Mouse (Mus musculus) macrophage (primary cell): Measurements from ENCODE around the gene Klf13. TPM values are rescaled to one million over a fixed set of nuclear protein-coding genes. Genes with fewer than 3 reads are reported as not detected.

Experiments used
- H3K27ac ChIP-seq: fragments of 350-480 bp; formaldehyde crosslinking; 2 replicates; pipeline ENCODE4 v1.9.0; 2021
- H3K36me3 ChIP-seq: fragments of 350-480 bp; formaldehyde crosslinking; 2 replicates; pipeline ENCODE4 v1.9.0; 2021; ENCODE audit errors: inconsistent target
- H3K4me3 ChIP-seq: fragments of 350-480 bp; formaldehyde crosslinking; 2 replicates; pipeline ENCODE4 v1.9.0; 2021; ENCODE audit errors: inconsistent target
- H3K79me2 ChIP-seq: fragments of 350-480 bp; formaldehyde crosslinking; 2 replicates; pipeline ENCODE4 v1.9.0; 2021; ENCODE audit errors: inconsistent target
- WGBS: methylation state at CpG from one replicate; pipeline ENCODE4 v1.1.7; 2026; ENCODE audit warnings: inconsistent platforms; ENCODE audit not compliant: missing documents; 5-methylcytosine and 5-hydroxymethylcytosine counted together
- polyA plus RNA-seq: library from polyadenylated mRNA; stranded (reverse); fragments of 250-400 nt; gene quantifications from 3 replicates; pipeline ENCODE4 v1.2.4, GENCODE M21; 2018; ENCODE audit warnings: inconsistent platforms
- total RNA-seq, 78 experiments: library from RNA; depleted of rRNA; stranded (reverse); fragments of 250-400 nt; gene quantifications; 1 replicate in 9 of 78; 2 replicates in 24 of 78; 3 replicates in 43 of 78; 4 replicates in 2 of 78; pipeline ENCODE4 v1.2.4; 2018; ENCODE audit warnings: inconsistent platforms in 56 of 78

The Klf13 gene
- total RNA-seq (2018; cell fraction: chromatin; rRNA removed), result 100 to 1,000 TPM in 19 of 26 experiments, 10 to 100 TPM in 7; 57.4 to 205 (median 131) TPM
- 10 to 100 TPM; 37.1 to 73.4 (median 56.6) TPM for total RNA-seq (2018; cell fraction: cytosol; rRNA removed)
- 100 to 1,000 TPM in 12 of 26 experiments, 10 to 100 TPM in 14; 55.9 to 254 (median 96.4) TPM for total RNA-seq (2018; cell fraction: nucleus; rRNA removed)
- polyA plus RNA-seq, result 20.8 to 38.0 TPM (median 22.5 TPM) in 3 replicates

GRCm38 (mm10) chr7:63938914-63939396 is at the start of gene Klf13:
TSS of gene Klf13 (minus strand) at chr7:63938915.
- under 1% methylated on average over 43 of the region's 50 CpGs for WGBS
- peak within 1 kb of the TSS; percentile 75 for H3K27ac ChIP-seq
- no peaks in the 10 kb centered on the region for H3K36me3 ChIP-seq
- peak within 1 kb of the TSS; percentile 42 for H3K4me3 ChIP-seq
- H3K79me2 ChIP-seq, result peaks cover 31% of the 10 kb centered on the region

- Histone ChIP-seq H3K79me2 (no peaks in the 10 kb centered on the region), H3K36me3 (no peaks in the 10 kb centered on the region), H3K27ac (no peak overlapping the region), H3K4me3 (no peak overlapping the region)
- 97% methylated on average over 2 of the region's 2 CpGs for WGBS
Measured at GRCm38 (mm10) chr7:63988391-63988790, 49.7 kb upstream of the Klf13 start.

- 90% methylated on average over 12 of the region's 12 CpGs for WGBS
- H3K27ac ChIP-seq, result no peak overlapping the region
Measured at GRCm38 (mm10) chr7:63986407-63987182, 47.9 kb upstream of the Klf13 start.

DNA sequence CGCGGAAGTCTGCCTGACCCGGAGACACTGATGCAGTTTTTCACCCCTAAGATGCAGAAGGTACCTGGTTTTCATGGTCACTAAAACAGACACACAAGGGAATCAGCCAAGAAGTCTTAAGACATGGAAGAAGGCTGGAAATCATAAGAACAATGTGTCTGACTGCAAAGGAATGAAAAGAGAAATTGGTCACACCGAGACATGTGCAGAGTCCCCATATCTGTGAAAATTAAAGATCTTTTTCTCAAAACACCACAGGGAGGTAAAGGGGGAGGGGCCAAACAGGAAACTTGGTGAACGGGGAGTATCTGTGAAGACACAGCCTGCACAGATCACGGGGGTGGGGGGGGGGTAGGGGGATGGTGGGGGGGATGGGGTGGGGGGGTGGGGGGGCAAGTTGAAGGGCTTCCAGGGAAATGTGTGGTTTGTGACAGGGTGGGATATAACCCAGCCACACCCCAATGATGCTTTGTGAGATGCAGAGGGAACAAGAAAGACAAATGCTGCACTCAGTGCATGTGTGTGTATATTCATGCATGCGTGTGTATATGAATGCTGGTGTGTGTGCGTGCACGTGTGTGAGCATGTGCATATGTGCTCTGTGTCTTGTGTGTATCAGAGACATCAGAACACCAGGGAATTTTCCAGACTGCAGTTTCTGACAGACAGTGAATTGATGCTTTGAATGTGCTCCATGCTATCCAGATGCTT is 47.1 kb upstream of the Klf13 start:
- Histone ChIP-seq H3K79me2 (no peaks in the 10 kb centered on the region), H3K27ac (no peak overlapping the region), H3K4me3 (no peak overlapping the region), H3K36me3 (no peaks in the 10 kb centered on the region)
- WGBS, result 92% methylated on average over 7 of the region's 9 CpGs

More at GRCm38 (mm10) chr7:63986407-63987182, 47.9 kb upstream of the Klf13 start:
- no peaks in the 10 kb centered on the region for H3K36me3 ChIP-seq
- no peak overlapping the region for H3K4me3 ChIP-seq
- no peaks in the 10 kb centered on the region for H3K79me2 ChIP-seq

DNA sequence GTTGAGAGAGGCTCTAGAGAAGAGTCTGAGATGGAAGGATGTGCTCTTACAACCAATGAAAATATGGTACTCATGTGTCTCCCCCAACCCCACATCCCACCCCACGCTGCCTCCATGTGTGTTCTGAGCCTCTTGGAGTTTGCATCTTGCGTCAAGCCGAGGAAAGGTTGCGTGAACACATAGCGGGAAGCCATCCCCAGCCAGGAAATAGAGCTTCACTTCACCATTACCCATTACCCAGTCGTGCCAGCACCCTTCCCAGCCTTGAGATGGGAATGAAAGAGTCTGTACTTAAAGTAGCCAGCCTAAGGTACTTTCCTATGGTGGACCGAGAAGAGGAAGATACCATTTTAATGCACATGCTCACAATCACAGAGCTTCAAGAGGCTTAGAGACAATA is 46.6 kb upstream of the Klf13 start:
- Histone ChIP-seq H3K4me3 (no peak overlapping the region), H3K27ac (no peak overlapping the region), H3K36me3 (no peaks in the 10 kb centered on the region), H3K79me2 (no peaks in the 10 kb centered on the region)
- 82% methylated on average over 7 of the region's 7 CpGs for WGBS

- H3K27ac ChIP-seq, result no peak overlapping the region
- H3K36me3 ChIP-seq, result no peaks in the 10 kb centered on the region
- no peak overlapping the region for H3K4me3 ChIP-seq
- WGBS, result 21% methylated on average over 2 of the region's 2 CpGs
- no peaks in the 10 kb centered on the region for H3K79me2 ChIP-seq
Measured at GRCm38 (mm10) chr7:63984329-63984728, 45.6 kb upstream of the Klf13 start.

DNA sequence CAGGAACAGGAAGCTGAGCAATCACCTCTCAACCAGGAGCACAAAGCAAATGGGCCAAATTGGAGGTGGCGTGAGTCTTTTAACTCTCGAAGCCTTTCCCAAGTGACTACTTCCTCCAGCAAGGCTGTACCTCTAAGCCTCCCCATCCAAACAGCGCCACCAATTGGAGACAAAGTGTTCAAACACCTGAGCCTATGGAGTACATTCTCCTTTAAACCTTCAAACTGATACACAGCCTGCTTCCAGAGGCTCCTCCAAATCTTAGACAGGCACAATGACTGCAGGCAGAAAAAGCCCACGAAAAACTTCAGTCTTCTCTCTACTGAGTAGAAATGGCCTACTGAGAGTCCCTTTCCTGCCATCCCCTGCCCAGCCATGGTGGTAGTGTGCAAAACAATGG is 38.9 kb upstream of the Klf13 start:
- 91% methylated on average over 4 of the region's 4 CpGs for WGBS
- Histone ChIP-seq H3K79me2 (no peaks in the 10 kb centered on the region), H3K27ac (no peak overlapping the region), H3K36me3 (no peaks in the 10 kb centered on the region), H3K4me3 (no peak overlapping the region)

DNA sequence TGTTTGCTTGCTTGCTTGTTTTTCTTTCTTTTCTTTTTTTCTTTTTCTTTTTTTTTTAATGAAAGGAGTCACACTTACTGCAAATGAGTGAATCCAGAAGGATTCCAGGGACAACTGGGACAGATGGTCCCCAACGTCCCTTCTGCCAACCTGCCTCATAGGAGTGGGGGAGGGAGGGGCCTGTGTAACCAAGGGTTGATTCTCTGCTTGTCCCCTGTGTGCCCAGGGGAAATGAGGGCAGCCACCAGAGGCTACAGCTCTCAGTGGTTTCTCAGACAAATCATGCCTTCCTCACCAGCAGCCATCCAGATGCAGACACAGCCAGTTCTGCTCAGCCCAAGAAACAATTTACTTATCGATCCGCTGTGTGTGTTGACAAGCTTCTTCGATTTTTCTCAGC is 32.3 kb upstream of the Klf13 start:
- Histone ChIP-seq H3K79me2 (no peaks in the 10 kb centered on the region), H3K27ac (no peak overlapping the region), H3K36me3 (no peaks in the 10 kb centered on the region), H3K4me3 (no peak overlapping the region)
- WGBS, result 78% methylated on average over 4 of the region's 4 CpGs

- Histone ChIP-seq H3K4me3 (no peak overlapping the region), H3K79me2 (no peaks in the 10 kb centered on the region), H3K36me3 (no peaks in the 10 kb centered on the region), H3K27ac (no peak overlapping the region)
- 97% methylated on average over 3 of the region's 3 CpGs for WGBS
Measured at GRCm38 (mm10) chr7:63969941-63970340, 31.2 kb upstream of the Klf13 start.

- Histone ChIP-seq H3K4me3 (no peak overlapping the region), H3K79me2 (no peaks in the 10 kb centered on the region), H3K27ac (no peak overlapping the region), H3K36me3 (no peaks in the 10 kb centered on the region)
- 59% methylated on average over 5 of the region's 5 CpGs for WGBS
Measured at GRCm38 (mm10) chr7:63965635-63966418, 27.1 kb upstream of the Klf13 start.

- H3K27ac ChIP-seq, result no peak overlapping the region
- no peak overlapping the region for H3K4me3 ChIP-seq
- H3K79me2 ChIP-seq, result no peaks in the 10 kb centered on the region
- 62% methylated on average over 2 of the region's 2 CpGs for WGBS
- no peaks in the 10 kb centered on the region for H3K36me3 ChIP-seq
Measured at GRCm38 (mm10) chr7:63965135-63965534, 26.4 kb upstream of the Klf13 start.

DNA sequence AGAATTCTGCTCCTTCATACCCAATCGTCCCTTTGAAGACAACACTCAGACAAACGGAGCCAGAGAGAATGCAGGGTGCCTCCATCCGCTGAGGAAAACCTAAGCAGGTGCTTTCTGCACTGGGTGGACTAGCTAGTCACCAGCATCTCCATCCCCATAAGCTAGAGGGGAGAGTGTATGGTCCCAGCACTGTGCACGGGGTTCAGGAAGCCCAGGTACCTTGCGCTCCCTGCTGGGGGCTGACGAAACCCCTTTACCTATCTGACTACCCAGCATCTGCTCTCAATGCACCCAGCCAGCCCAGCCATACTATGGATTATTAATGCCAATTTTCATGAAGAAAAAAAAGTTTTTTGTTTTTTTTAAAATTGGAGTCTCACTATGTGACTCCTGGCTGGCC is 25.4 kb upstream of the Klf13 start:
- no peaks in the 10 kb centered on the region for H3K79me2 ChIP-seq
- no peak overlapping the region for H3K27ac ChIP-seq
- H3K36me3 ChIP-seq, result no peaks in the 10 kb centered on the region
- WGBS, result 96% methylated on average over 6 of the region's 6 CpGs
- H3K4me3 ChIP-seq, result no peak overlapping the region

GRCm38 (mm10) chr7:63963632-63964031 is 24.9 kb upstream of the Klf13 start:
- no peak overlapping the region for H3K27ac ChIP-seq
- no peaks in the 10 kb centered on the region for H3K36me3 ChIP-seq
- WGBS, result 93% methylated on average over 5 of the region's 5 CpGs
- no peaks in the 10 kb centered on the region for H3K79me2 ChIP-seq
- H3K4me3 ChIP-seq, result no peak overlapping the region

DNA sequence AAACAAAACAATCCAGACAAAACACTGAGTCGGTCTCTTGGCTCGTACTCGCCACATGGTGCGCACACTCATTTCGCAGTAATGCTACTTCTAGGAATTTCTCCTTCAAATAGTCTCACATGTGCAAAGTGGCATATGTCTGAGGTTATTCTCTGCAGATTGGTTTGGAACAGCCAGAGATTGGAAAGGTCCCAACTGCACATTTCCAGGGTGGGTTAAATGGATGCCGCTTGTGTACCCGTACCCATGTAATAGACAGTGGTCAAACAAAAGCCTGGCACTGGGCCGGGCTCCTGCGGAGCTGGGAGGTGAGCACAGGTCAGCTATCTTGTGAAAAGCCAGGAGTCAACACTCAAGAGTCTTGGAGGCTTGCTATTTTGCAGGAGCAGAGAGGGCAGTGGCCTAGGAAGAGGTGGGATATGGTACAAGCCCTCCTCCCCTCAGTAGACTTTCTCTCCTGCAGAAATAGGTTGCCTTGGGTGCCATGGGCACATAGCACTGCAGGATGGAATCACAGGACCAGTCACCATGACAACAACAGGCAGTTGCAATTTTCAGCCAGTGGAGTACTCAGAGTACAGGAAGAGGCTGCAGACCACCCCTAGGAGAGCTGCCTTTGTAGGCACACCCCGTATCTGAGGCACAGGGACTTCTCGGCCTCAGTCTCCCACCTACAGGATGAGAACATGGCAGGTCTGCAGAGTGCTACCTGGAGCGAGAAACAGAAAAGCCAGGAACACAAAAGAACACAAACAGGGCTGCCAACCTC is 19.3 kb upstream of the Klf13 start:
- no peak overlapping the region for H3K4me3 ChIP-seq

More for the DNA sequence above, 19.3 kb upstream of the Klf13 start:
- Histone ChIP-seq H3K36me3 (no peaks in the 10 kb centered on the region), H3K27ac (no peak overlapping the region), H3K79me2 (no peaks in the 10 kb centered on the region)
- 91% methylated on average over 12 of the region's 12 CpGs for WGBS
